Mouse (Mus musculus) embryonic facial prominence, embryonic 10.5 days (tissue): ENCODE results near the gene Gprasp1. TPM values are rescaled to one million over a fixed set of nuclear protein-coding genes. Genes with fewer than 3 reads are reported as not detected.
"Not testable (repeated sequence)": the region's sequence is repeated elsewhere in the genome, so short reads cannot be mapped to it uniquely, and the experiment has no call there.

ENCODE experiments used
- DNase-seq: peaks from one replicate; pipeline ENCODE4 v3.0.0-alpha.2; 2017; ENCODE audit warnings: low spot score
- H3K27ac ChIP-seq: fragments of 300-500 bp; sonication (generic); replicated peaks from 2 replicates; pipeline ENCODE4 v1.5.1; 2016; ENCODE audit warnings: mild to moderate bottlenecking
- H3K27me3 ChIP-seq: fragments of 300-500 bp; sonication (generic); replicated peaks from 2 replicates; pipeline ENCODE4 v1.6.1; 2016; ENCODE audit warnings: low read depth, mild to moderate bottlenecking; ENCODE audit not compliant: poor library complexity, severe bottlenecking
- H3K36me3 ChIP-seq: fragments of 300-500 bp; sonication (generic); replicated peaks from 2 replicates; pipeline ENCODE4 v1.6.1; 2016; ENCODE audit warnings: mild to moderate bottlenecking, moderate library complexity
- H3K4me1 ChIP-seq: fragments of 300-500 bp; sonication (generic); 2 replicates; pipeline ENCODE4 v1.6.1; 2016
- H3K4me3 ChIP-seq: fragments of 300-500 bp; sonication (generic); 2 replicates; pipeline ENCODE4 v1.5.1; 2016; ENCODE audit warnings: mild to moderate bottlenecking, moderate library complexity
- H3K9me3 ChIP-seq: fragments of 300-500 bp; sonication (generic); 2 replicates; pipeline ENCODE4 v1.6.1; 2016; ENCODE audit warnings: mild to moderate bottlenecking
- WGBS: fragments of 180-500 bp; shearing (Covaris S2); methylation state at CpG from one replicate; pipeline ENCODE4 v1.1.7; 2016; 5-methylcytosine and 5-hydroxymethylcytosine counted together
- microRNA counts: library from miRNA; unstranded; fragments of <30 nt; microRNA quantifications from one replicate; lab custom pipeline; 2017
- microRNA-seq: library from miRNA; unstranded; fragments of <30 nt; microRNA quantifications from one replicate; pipeline ENCODE4, GENCODE M21; 2017
- polyA plus RNA-seq: library from polyadenylated mRNA; unstranded; fragments of >200 nt; fragmentation: Nextera tagmentation; extraction: Ambion mirVana; gene quantifications from 2 replicates; pipeline ENCODE4 v1.2.1, GENCODE M21; 2016

The Gprasp1 gene
- polyA plus RNA-seq, 1 experiment from 2014 or later = 55.4 TPM

- 18% methylated on average over 17 of the region's 17 CpGs for WGBS
- Histone ChIP-seq H3K27me3 (peaks cover 29% of the 10 kb centered on the region), H3K4me3 (peak overlapping the region; percentile 63), H3K27ac (peak overlapping the region; percentile 54; the same call in 1 of the 2 replicates)
- peak; percentile 39 for DNase-seq
- H3K4me1 ChIP-seq, H3K36me3 ChIP-seq, H3K9me3 ChIP-seq: not testable (repeated sequence)
These were observed 97.2 kb downstream of the Gprasp1 start for GRCm38 (mm10) chrX:135839397-135840391.

MicroRNA genes within 50 kb of the gene (microRNA counts, 519-probe panel; counts per million panel counts)
- microRNA mmu-miR-1970 (lab: Ali Mortazavi, UCI) = 188 counts per million, percentile 57 among the panel's probes with 10 or more counts

Small RNA genes within 50 kb of the gene (microRNA-seq; reads per million reads assigned to microRNA genes)
- gene Mir1970 (not detected), gene Mir7646 (not detected)

Other genes starting within 250 kb of the Gprasp1 start
- gene AV320801, start 248.1 kb upstream of the Gprasp1 start, polyA plus RNA-seq = not detected in 2 replicates
- gene Nxf7, start 144.0 kb upstream of the Gprasp1 start, polyA plus RNA-seq = 0.10 TPM in 1 of 2 replicates, not detected in the other
- 0.06 TPM in 1 of 2 replicates, not detected in the other for gene Prame, start 115.0 kb upstream of the Gprasp1 start, polyA plus RNA-seq
- gene Tcp11x2, start 48.9 kb upstream of the Gprasp1 start, polyA plus RNA-seq = 0.07 TPM in 1 of 2 replicates, not detected in the other
- gene Tmsb15a, start 17.5 kb upstream of the Gprasp1 start, polyA plus RNA-seq = not detected in 2 replicates
- 11.1 and 12.3 TPM in 2 replicates for gene Armcx5, start within 50 bp of the Gprasp1 start, polyA plus RNA-seq
- gene Bhlhb9, start 54.9 kb downstream of the Gprasp1 start, polyA plus RNA-seq = 49.2 and 52.8 TPM in 2 replicates
- 28.7 and 31.8 TPM in 2 replicates for gene Gprasp2, start 96.3 kb downstream of the Gprasp1 start, polyA plus RNA-seq